Mouse (Mus musculus): ENCODE results near the gene Timm10.
A peak's percentile ranks its signal among the peaks of the same experiment; 100 is the strongest.
"Not testable (repeated sequence)": the region's sequence is repeated elsewhere in the genome, so short reads cannot be mapped to it uniquely, and the experiment has no call there.

The Timm10 gene

DNA sequence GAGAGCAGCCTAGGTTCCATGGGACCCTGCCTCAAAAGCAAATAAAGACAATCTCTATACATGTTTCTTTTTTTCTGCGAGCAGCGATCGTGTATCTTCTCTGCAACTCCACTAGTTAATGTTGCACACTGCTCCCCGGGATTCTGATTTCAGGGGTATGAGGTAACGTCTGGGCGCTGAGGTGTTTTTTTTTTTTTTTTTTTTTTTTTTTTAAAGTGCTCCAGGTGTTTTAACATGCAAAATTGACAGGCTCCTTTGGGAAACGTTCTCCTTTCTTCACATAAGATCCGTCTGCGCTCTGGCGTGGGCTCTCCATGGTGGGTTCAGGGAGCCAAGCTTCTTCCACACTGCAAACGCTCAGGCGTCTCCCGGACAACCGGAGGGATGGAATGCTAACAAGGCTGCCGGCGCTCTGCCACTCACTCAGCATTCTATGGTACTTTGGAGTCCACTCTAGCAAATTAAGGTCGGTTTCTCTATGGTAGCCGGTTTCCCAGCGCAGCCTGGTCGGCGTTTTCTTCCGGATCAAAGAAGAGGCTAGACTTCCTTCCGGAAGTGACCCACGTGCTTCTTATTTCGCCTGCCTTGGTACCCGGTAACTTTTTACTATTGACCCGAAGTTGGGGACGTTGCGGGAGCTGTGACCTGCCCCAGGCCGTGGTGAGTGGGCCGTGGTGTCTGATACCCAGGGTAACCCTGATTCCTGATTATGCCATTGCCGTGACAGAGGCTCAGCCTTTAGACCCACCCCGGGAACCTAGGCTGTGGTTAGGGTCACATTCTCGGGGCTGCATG is at the start of gene Timm10:
Timm10 (plus strand) TSS at position 510 of the 795 bp plus-strand sequence.
- DNase-seq (ENCODE audit: low read depth) = peak; percentile 89

DNA sequence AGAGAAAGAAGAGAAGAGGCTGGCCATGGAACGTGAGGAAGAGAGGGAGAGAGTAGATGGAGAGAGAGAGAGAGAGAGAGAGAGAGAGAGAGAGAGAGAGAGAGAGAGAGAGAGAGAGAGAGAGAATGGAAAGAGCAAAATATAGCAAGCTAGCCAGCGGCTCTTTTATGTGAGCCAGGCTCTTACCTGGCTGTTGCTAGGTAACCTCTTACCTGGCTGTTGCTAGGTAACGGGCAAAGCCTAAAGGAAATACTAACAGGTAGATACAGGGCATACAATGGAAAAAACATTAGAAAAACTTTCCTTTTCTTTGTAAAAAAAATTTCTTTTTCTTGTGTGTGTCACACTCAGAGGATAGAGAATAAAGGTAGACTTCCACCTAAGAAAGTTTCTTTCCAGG is 49.1 kb upstream of the Timm10 start:
- no peak for DNase-seq (ENCODE audit: low read depth)

DNA sequence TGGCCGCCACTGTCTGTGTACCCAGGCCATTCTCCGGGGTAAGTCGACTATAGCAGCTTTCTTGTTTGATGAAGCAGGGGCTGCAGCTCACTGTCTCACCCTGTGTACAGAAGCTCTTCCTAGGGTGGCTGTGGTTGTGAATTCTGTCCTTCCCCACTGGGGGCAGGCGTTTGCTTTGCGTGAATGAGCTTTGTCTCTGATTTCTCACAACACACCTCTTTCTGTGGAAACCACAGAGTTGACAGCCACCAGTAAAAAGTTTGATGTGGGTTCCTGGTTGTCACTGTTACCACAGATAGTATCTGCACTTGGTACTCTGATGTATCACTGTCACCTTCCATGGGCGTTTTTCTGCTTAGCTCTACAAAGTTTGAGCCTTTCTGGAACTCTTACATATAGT is 47.6 kb upstream of the Timm10 start:
- DNase-seq (ENCODE audit: low read depth) = peak; percentile 91

DNA sequence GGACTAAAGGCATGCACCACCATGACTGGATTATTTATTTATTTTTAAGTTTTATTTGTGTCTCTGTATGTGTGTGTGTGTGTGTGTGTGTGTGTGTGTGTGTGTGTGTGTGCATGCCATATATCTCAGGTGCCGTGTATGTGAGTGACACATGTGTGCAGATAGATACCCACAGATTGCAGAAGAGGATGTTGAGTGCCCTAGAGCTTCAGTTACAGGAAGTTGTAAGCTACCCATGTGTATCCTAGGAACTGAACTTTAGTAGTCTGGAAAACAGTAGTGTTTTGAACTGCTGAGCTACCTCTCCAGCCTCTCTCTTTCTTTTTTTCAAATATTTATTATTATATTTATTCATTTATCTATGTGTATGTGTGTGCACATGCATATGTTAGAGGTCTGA is 43.5 kb upstream of the Timm10 start:
- DNase-seq (ENCODE audit: low read depth) = no peak

DNA sequence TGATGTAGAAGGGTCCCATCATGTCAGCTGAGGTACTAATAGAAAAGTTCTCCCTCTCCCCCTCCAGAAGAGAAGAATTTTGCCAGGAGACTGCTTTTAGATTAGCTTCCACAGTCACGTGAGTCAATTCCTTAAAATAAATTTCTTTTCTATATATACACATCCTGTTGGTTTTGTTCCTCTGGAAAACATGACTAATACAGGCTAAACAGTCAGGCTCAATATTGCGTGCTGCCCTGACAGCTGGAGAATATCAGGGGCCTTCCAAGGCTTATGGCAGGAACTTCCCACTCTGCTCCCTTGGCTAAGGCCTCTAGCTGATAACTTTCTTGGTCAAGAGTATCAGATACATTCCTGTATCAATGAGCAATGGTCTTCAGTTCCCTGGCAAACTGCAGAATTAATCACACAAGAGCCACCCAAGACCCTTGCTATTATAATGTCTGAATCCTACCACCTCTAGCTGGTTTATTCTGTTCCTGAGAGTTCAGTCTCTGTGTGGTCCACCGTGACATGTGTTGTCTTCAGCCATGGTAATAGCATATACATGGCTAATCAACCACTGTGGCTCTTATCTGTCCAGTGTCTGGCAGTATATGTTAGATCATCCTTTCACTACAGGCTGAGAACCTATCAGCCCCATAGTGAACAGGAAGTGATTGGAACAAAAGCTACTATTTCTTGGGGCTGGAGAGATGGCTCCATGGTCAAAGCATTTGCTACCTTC is 42.8 kb upstream of the Timm10 start:
- DNase-seq (ENCODE audit: low read depth) = no peak

DNA sequence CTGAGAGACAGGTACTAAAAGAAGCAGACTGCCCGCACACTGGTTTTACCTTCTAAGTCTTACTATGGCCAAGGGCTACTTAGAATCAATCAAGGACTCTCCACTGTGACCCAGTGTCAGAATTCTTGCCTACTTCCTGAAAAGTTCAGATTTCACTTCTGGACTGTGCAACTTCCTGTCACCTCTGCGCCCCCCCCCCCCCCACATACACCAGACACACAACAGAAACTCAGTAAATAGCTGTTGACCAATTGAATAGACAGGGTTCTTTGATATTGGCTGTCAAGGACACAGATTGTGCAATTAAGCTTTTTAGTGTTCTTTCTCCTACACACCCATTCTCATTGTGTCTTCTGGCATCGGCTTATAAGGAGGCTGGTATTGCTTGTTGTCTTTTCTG is 38.5 kb upstream of the Timm10 start:
- DNase-seq (ENCODE audit: low read depth) = no peak

DNA sequence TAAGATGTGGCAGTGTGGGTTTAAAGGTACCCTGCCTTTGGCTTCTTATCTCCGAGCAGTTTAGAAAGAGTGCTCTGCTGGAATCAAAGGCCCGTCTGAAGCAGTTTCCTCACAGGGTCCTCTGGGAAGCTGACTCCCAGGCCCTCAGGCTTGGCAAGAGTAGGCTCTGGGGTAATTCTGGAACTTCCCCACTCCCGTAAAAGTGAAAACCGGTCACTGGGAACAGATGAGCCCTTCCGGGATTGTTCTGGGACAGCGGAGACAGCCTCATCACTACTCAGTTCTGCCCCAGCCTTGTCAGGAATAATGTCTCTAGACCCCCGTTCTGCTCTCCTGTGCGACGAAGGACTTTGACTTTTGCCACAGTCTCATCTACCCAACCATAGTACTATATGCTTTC is 36.4 kb upstream of the Timm10 start:
- DNase-seq (ENCODE audit: low read depth) = no peak

DNA sequence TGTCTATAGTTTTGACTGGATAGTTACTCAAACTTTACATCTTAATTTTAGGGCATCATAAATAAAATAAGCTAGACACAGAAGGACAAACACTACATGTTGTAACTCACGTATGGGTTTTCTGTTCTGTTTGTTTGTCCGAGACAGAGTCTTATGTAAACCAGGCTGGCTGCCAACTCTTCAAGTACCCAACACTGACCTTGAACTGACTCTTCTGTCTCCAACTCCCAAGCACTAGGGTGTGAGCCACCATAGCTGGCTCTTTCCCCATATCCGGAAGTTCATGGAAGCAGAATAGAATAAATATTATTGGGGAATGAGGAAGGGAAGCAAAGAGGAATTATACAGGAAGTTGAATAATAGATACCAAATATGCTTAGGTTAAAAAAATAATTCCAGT is 34.3 kb upstream of the Timm10 start:
- DNase-seq (ENCODE audit: low read depth) = no peak

DNA sequence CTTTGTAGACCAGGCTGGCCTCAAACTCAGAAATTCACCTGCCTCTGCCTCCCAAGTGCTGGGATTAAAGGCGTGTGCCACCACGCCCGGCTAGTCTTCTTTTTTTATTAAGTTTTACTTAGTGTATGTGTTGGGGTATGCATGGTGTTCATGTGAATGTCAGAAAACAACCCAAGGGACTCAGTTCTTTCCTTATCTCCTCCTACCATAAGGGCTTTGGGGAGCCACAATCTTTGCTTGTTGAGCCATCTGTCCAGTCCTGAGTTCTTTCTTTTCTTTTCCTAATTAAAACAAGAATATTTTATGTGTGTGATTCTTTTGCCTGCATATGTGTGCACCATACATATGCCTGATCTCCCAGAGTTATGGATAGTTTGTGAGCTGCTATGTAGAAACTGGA is 33.6 kb upstream of the Timm10 start:
- DNase-seq (ENCODE audit: low read depth) = no peak

DNA sequence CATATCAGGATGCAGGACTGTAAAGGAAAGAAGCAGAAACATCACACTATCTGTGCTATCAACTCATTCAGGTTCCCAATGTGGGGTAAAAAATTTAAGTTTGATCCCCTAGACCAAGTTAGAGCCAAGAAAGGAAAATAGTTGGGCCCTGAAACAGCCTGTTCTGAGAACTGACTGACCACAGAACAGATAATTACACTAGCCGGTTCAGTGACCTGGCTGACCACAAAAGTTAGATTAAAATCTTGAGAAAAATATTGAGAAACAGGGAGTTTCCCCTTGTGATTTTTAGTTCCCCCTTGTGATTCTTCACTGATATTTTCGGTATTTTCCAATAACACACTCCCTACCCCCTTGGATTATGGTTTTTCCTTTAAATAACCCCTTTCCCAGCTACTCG is 32.9 kb upstream of the Timm10 start:
- DNase-seq (ENCODE audit: low read depth) = no peak

DNA sequence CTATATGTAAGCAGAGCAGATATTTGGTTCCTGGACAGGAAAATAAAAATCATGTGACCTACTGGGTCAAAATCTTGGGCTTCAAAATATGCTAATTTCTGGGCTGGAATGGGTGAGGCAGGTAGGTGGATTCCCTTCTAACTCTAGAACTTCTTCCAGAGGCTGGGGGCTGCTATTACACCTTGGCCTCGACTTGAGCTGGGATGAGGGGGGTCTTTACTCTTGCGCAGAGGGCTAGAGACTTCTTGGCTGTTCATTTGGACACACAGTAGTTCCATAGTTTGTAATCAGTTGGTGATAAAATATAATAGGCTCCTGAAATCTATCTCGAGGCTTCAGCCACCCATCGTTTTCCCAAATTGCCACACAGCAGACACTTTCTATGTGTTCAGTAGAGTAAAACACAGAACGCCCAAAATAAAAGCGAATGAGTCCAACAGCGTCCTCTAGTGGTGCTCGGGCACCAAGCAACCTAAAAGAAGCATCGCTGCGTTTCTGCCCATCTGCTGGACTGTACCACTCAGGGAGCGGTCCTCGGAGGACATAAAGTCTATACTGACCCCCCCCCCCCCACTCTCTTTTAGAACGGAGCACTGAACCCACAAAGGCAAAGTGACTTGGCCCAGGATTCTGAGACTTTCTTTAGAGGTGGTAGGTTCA is 28.8 kb upstream of the Timm10 start:
- peak; percentile 88 for DNase-seq (ENCODE audit: low read depth)

DNA sequence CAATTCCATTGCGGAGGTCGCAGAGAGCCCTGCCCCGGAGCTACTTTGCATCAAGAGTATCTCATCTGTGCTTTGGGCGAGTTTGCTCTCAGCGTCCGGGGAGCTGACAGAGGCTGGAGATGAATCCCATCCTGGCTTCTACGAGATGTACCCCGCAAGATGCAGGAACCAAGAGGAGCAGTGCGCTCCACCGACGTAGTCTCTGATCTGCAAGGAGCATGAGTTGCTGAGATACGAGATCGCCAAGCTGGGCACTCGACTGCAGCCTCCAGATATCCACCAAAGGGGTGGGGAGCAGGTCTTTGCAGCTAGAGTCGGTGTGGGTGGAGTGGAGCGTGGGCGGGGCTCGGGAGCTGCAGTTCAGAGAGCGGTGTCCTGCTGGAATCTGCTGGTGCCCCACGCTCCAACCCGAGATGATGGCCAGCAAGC is 28.3 kb upstream of the Timm10 start, which contains the start of gene Ube2l6:
Ube2l6 (plus strand) TSS at position 336 of the 429 bp plus-strand sequence.
- DNase-seq (ENCODE audit: low read depth) = peak; percentile 73

DNA sequence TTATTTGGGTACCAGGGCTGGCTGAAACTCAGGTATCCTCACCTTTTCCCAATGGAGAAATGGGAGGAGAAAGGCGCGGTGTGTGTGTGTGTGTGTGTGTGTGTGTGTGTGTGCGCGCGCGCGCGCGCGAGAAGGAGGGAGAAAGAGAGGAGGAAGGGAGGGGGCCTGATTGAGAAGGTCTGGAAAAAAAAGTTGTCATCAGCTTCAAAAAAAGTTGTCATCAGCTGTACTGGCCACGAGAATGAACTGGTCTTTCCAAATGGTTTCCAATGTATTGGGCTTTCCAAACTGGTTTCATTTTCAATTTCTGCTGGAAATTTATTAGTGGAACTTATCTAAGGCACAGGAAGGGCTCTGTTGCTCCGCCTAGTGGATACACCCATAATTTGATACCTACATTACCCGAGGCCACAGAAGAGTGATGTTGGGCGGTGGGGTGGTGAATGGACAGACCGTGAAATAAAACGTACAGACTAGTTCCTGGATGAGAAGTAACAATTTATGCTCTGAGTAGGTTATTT is 27.7 kb upstream of the Timm10 start:
- DNase-seq (ENCODE audit: low read depth) = peak; percentile 91

DNA sequence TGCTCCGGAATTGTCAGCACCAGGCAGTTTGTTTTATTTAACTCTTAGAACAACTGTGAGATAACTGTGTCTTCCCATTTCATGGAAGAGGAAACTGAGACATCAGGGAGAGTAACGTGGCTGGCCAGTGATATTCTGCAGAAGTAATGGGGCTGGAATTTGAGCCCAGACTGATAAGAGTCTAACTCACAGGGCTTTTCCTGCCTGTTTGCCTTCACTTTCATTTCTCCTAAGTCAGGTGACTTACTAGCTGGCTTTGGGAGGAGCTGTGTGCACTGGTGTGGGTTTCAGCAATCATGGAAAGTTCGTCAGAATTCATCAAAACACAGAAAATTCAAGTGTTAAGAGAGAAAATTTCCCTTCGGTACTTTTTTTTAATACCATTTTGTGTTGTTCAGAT is 26.5 kb upstream of the Timm10 start:
- DNase-seq (ENCODE audit: low read depth) = peak; percentile 61

DNA sequence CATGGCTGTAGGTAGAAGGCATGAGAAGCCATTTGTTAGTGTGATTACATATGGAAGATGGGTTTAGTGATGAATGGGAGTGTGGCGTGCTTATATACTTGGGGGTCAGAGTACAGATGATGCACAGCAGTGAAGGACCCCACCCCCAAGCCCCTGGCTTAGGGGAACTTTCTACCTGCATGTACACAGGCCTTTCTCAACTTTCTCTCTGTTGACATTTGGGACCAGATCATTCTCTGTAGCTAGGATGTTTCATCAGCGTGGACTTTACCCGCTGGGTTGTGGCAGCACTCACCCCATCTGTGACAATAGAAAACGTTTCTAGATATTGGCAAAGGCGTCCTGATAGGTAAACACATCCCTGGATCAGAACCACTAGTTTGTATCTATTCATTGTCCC is 25.6 kb upstream of the Timm10 start:
- not testable (repeated sequence) for DNase-seq (ENCODE audit: low read depth)

DNA sequence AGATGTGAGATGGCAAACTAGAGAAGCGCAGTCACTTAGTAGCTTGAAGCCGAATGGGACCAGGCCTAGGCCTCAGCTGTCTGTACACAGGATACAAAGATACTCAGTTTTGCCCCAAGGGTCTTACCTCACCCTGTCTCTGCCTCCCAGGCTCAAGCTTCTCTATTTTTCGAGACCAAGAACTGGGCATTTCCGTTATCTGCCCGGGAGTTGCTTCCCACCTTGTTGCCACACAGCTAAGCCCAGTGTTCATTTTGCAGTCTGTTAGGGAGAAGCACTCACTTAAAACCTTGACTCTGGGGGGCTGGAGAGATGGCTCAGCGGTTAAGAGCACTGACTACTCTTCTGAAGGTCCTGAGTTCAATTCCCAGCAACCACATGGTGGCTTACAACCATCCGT is 22.8 kb upstream of the Timm10 start:
- DNase-seq (ENCODE audit: low read depth) = no peak

DNA sequence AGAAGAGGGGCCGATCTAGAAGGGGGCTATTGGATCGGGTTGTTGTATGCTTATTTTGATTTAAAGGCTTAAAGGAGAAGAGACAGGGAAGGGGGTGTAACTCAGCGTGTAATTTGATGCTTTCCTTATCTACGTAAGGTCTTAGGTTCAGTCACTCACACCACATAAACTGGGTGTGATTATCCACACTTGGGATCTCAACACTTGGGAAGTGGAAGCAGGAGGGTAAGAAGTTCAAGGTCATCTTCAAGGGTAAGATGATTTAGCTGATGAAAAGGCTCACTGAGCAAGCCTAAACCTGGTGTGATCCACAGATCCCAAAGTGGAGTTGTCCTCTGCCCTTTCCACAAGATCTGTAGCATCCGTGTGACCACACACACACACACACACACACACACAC is 20.3 kb upstream of the Timm10 start:
- DNase-seq (ENCODE audit: low read depth) = no peak

DNA sequence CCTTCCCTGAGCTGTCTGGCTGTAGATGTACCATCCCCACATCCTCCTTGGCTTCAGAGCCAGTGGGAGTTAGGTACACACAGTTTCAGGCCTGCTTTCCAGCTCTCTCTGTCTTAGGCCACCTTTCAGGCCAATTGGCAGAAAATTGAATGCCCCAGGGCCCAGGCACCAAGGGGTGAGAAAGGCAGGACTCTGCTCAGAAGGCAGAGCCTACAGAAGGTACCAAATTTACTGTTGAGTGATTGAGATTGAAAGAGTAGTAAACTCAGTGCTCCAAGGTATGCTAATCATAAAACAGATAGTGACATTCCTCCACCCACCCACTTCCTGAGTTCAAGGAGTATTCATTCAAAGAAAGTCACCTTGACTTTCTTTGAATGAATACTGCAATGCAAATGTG is 17.5 kb upstream of the Timm10 start:
- DNase-seq (ENCODE audit: low read depth) = no peak

DNA sequence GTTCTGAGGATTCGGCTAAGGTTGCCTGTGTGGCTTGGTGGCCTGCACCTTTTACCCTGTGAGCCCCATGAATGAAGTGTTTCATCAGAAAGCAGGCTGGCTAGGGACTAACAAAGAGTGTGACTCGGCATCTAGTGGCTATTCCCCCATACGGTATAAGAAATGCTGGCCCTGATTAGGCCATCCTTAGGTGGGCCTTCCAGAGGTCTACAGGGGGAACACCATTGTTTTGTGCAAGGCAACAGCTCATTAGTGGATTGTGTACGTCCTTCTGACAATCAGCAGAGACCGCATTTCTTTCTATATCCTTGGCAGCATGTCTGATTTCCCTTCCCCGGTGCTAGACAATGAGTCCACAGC is 16.3 kb upstream of the Timm10 start:
- DNase-seq (ENCODE audit: low read depth) = no peak

DNA sequence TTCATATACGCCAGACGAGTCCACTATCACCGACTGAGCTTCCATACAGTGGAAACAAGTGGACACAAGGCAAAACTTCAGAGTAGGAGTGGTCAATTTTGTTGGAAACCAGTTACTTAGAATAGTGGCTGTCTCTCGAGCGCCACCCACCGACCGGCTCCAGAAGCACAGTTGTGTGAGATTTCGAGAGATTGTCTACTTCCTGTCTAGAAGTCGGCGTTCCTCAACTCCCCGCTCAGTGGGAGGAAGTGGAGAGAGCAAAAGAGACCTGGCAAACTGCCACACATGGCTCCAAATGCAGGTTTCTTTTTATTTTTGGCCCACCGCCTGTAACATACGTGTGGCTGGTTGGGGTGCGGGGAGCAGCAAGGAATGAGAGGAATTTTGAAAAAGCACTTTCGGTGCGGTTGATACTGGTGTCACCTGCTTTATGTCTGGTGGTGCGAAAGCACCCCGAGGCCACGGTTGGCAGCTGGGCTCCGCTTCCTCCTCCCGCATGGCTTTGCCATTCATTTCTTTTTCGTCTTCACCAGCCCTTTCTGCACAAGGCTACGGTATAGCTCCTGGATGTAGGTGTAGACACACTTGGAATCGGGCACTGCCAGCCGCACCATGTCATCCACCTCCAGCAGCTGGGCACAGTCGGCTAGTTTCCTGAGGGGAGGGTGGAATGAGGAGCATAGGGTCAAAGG is 15.8 kb upstream of the Timm10 start:
- DNase-seq (ENCODE audit: low read depth) = peak; percentile 83

DNA sequence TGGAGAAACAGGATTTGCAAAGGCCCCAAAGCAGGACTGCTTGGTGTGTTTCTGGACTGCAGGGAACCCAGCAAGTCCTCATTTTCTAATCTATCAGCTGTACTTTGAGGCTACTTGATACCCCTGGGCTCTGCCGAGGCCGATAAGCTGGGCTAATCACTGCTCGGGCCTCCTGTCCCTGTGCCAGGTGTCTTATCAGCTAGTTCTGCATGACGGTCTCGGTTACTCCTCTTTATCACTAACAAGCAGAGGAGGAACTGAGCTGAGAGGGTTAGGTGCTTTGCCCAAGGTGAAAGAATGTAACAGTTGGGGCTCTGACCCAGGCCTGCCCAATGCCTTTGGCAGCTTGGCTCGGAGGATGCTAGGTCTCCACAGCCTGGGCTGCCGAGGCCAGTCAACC is 14.9 kb upstream of the Timm10 start:
- DNase-seq (ENCODE audit: low read depth) = no peak

DNA sequence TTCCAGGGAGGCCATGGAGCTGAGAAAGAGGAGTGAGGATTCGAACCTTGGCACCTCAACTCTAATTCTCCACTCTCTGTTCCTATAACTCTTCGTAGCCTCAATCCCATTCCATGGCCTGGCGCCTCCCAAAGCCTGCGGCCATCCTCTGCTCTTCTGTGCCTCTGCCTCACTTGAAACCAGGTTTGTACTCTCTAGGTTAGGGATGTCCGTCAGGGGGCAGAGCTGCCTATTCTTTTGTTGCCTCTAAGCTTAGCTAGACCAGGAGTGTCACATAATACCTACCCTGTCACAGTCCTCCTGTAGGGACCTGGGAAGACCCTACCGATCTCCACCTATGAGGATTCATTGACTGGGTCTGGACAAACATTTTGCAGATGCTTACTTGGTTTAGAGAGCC is 14.1 kb upstream of the Timm10 start:
- no peak for DNase-seq (ENCODE audit: low read depth)

All from induced T-regulatory cell, adult 2 months (primary cell).